Mouse (Mus musculus): ENCODE data around the gene Abca17.

DNA sequence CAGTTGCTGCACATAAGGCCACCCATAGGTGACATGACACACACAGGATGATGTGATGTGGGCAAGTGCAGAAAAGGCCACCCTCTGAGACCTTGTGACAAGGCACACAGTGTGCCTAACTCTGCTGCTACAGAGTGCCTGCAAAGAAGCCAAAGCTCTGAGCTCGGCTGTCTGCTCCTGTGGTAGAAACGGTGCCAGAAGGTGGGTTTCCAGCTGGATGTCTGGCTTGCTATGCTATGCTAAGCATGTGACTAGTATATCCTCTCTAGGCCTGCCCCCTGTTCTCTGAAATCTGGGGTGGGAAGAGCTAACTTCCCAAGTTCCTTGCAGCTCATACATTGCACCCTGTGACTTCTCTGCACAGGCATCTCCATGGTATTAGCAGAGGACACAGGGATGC is 86.1 kb downstream of the Abca17 start:
- TF ChIP-seq EP300 (IDR thresholded peaks at IDR 0.05) (no peak), CTCF (IDR thresholded peaks at IDR 0.05) (no peak)

Measured in lung, postnatal 0 days (tissue).